In genomic region chr1:156937436-156937835, GRCm38 (mm10) we compare ENCODE assay signal across 10 mouse cellular contexts. TPM values are rescaled to one million over a fixed set of nuclear protein-coding genes. Genes with fewer than 3 reads are reported as not detected.
DNase-seq lines count a peak whose midpoint lies in the region; ATAC-seq and TF ChIP-seq lines count a peak whose summit lies in the region.
"Had no signal": no experiment of that assay in that cellular context is flagged by ENCODE, and none has a peak within 500 bp of the region (broad histone marks: within the 10 kb centered on the region; RNA-seq: fewer than 3 reads in every experiment).

No protein-coding gene starts in this region.

- H3K9me3 ChIP-seq in hindbrain, embryonic 12.5 days (replicated peaks): no peaks in the 10 kb centered on the region
- H3K9me3 ChIP-seq in liver, embryonic 14.5 days (ENCODE audit: control insufficient read depth, low read length): no peaks in the 10 kb centered on the region
- H3K9me3 ChIP-seq: heart, embryonic 10.5 days had no signal

- TF ChIP-seq POLR2A in spleen, adult 2 months (IDR thresholded peaks at IDR 0.05; ENCODE audit: low read depth, low read length): no peak
- no peak for TF ChIP-seq POLR2A in small intestine, adult 2 months (IDR thresholded peaks at IDR 0.05; ENCODE audit: low read depth, low read length)

- H3K27me3 ChIP-seq in spleen, adult 2 months (ENCODE audit: control insufficient read depth, insufficient read depth, low read length): no peaks in the 10 kb centered on the region; the same call in 1 of the 2 replicates
- no peaks in the 10 kb centered on the region for H3K27me3 ChIP-seq in hindbrain, embryonic 12.5 days
- no peaks in the 10 kb centered on the region; the same call in 1 of the 2 replicates for H3K27me3 ChIP-seq in liver, embryonic 14.5 days (ENCODE audit: control insufficient read depth, insufficient read depth, low read length)
- H3K27me3 ChIP-seq in small intestine, adult 2 months (ENCODE audit: control insufficient read depth, insufficient read depth, low read length): no peaks in the 10 kb centered on the region

- no peak for DNase-seq in spleen, adult 2 months (ENCODE audit: low read depth in 1 of 2, low spot score in 2 of 2)
- DNase-seq in spleen, adult 12 weeks (ENCODE audit: low spot score): no peak
- DNase-seq in liver, embryonic 14.5 days (ENCODE audit: low read depth in 3 of 3, low spot score in 3 of 3): no peak
- DNase-seq in adrenal gland, postnatal 36 days: no peak
- no peak for DNase-seq in B cell, adult 2 months
- DNase-seq: right cerebral cortex, adult 18-20 months had no signal

- no peak for TF ChIP-seq EP300 in liver, embryonic 14.5 days (IDR thresholded peaks at IDR 0.05; ENCODE audit: low read depth)

- no peak for TF ChIP-seq CTCF in spleen, adult 2 months (IDR thresholded peaks at IDR 0.05; ENCODE audit: extremely low read depth, insufficient read depth, insufficient read length, insufficient replicate concordance)
- TF ChIP-seq CTCF in liver, embryonic 14.5 days (IDR thresholded peaks at IDR 0.05; ENCODE audit: low read depth): no peak
- TF ChIP-seq CTCF in small intestine, adult 2 months (IDR thresholded peaks at IDR 0.05; ENCODE audit: extremely low read depth, insufficient read length, insufficient replicate concordance, low read depth, low read length): no peak

- ATAC-seq in hindbrain, embryonic 12.5 days (ENCODE audit: low FRiP score): no peak
- ATAC-seq in liver, embryonic 14.5 days (ENCODE audit: insufficient read depth): no peak
- ATAC-seq: activated CD4-positive, CD25-positive, alpha-beta regulatory T cell, adult 4 months had no signal

- no peaks in the 10 kb centered on the region for H3K36me3 ChIP-seq in spleen, adult 2 months (ENCODE audit: control insufficient read depth, insufficient read depth, low read length)
- no peaks in the 10 kb centered on the region for H3K36me3 ChIP-seq in hindbrain, embryonic 12.5 days
- H3K36me3 ChIP-seq in liver, embryonic 14.5 days (replicated peaks; ENCODE audit: control insufficient read depth, insufficient read depth, low read depth): no peaks in the 10 kb centered on the region
- no peaks in the 10 kb centered on the region for H3K36me3 ChIP-seq in small intestine, adult 2 months (ENCODE audit: control insufficient read depth, insufficient read depth, low read length)
- H3K36me3 ChIP-seq: heart, embryonic 10.5 days had no signal

- H3K9ac ChIP-seq in hindbrain, embryonic 12.5 days: no peak overlapping the region
- no peak overlapping the region for H3K9ac ChIP-seq in liver, embryonic 14.5 days (replicated peaks)

- H3K4me3 ChIP-seq in spleen, adult 2 months (ENCODE audit: extremely low read depth, insufficient read depth, insufficient read length): peak overlapping the region; percentile 62
- H3K4me3 ChIP-seq in hindbrain, embryonic 12.5 days: peak overlapping the region; percentile 97; the same call in 1 of the 2 replicates
- H3K4me3 ChIP-seq in liver, embryonic 14.5 days (ENCODE audit: insufficient read depth in 1 of 2, low read depth in 2 of 2, low read length in 2 of 2): no peak overlapping the region
- peak overlapping the region; percentile 25 for H3K4me3 ChIP-seq in small intestine, adult 2 months (ENCODE audit: low read depth, low read length)

- H3K4me2 ChIP-seq in hindbrain, embryonic 12.5 days (replicated peaks): peak overlapping the region; percentile 76
- H3K4me2 ChIP-seq in liver, embryonic 14.5 days (ENCODE audit: low read depth): peak overlapping the region; percentile 98

- H3K4me1 ChIP-seq in spleen, adult 2 months (ENCODE audit: control insufficient read depth, insufficient read depth, insufficient read length): peaks cover 2% of the 10 kb centered on the region
- peaks cover 22% of the 10 kb centered on the region for H3K4me1 ChIP-seq in hindbrain, embryonic 12.5 days
- H3K4me1 ChIP-seq in liver, embryonic 14.5 days (replicated peaks; ENCODE audit: control insufficient read depth in 2 of 2, insufficient read depth in 2 of 2, low read length in 1 of 2): peaks cover 15 to 16% of the 10 kb centered on the region in 2 experiments
- H3K4me1 ChIP-seq in small intestine, adult 2 months (ENCODE audit: control insufficient read depth, insufficient read depth, insufficient read length, low read length): peaks cover 5% of the 10 kb centered on the region; the same call in 1 of the 2 replicates

- 67% methylated on average over 7 of the region's 7 CpGs for WGBS in spleen, adult 2 months
- 71% methylated on average over 7 of the region's 7 CpGs for WGBS in hindbrain, embryonic 12.5 days
- 29% methylated on average over 7 of the region's 7 CpGs for WGBS in liver, embryonic 14.5 days (ENCODE audit: insufficient replicate concordance)
- WGBS in small intestine, adult 2 months: 84% methylated on average over 7 of the region's 7 CpGs

- H3K27ac ChIP-seq in spleen, adult 2 months (ENCODE audit: insufficient read depth, low read length): peak overlapping the region; percentile 63
- H3K27ac ChIP-seq in hindbrain, embryonic 12.5 days: no peak overlapping the region
- no peak overlapping the region for H3K27ac ChIP-seq in liver, embryonic 14.5 days
- no peak overlapping the region for H3K27ac ChIP-seq in small intestine, adult 2 months (ENCODE audit: insufficient read depth, low read depth, low read length)
- H3K27ac ChIP-seq: heart, embryonic 10.5 days had no signal

RNA-seq across cellular contexts. Expression of gene Ralgps2, which starts 2.0 kb away (rescaled TPM):
- polyA plus RNA-seq in spleen, adult 2 months (2012; rRNA removed): 29.1 and 36.5 TPM in 2 replicates
- 123 and 132 TPM in 2 replicates for polyA plus RNA-seq in hindbrain, embryonic 12.5 days (2016; fragmentation: Nextera tagmentation; extraction: Ambion mirVana)
- 1.8 and 3.2 TPM in 2 replicates for polyA plus RNA-seq in liver, embryonic 14.5 days (2012; rRNA removed)
- 12.8 and 13.5 TPM in 2 replicates for polyA plus RNA-seq in liver, embryonic 14.5 days (2014; fragmentation: Nextera tagmentation; extraction: Ambion mirVana)
- 6.5 and 21.6 TPM in 2 replicates for polyA plus RNA-seq in small intestine, adult 2 months (2012; rRNA removed)
- 10 to 100 TPM; 18.2 to 23.5 TPM for total RNA-seq in adrenal gland, postnatal 36 days (2021)

Comparison
In these comparisons a context has a peak if more than half of its experiments do, and no peak if none do; other contexts are left out.
1. H3K4me3 ChIP-seq: peak in spleen, adult 2 months (single experiment), hindbrain, embryonic 12.5 days (single experiment) and small intestine, adult 2 months (single experiment); none in liver, embryonic 14.5 days (0 of 2).